Mouse (Mus musculus) liver, embryonic 11.5 days (tissue): ENCODE measurements around the gene Lyg1. TPM values are rescaled to one million over a fixed set of nuclear protein-coding genes. Genes with fewer than 3 reads are reported as not detected.

Experiments
- ATAC-seq: fragments of 200-750 bp; cut with Nextera tagmentation; replicated peaks from 2 replicates; pipeline ENCODE4 v1.8.0; 2017; ENCODE audit warnings: moderate number of reproducible peaks, mild to moderate bottlenecking, moderate TSS enrichment, moderate library complexity; ENCODE audit not compliant: low FRiP score
- DNase-seq: peaks from one replicate; pipeline ENCODE4 v3.0.0-alpha.2; 2017; ENCODE audit warnings: low spot score
- H3K27ac ChIP-seq: fragments of 300-500 bp; sonication (generic); 2 replicates; pipeline ENCODE4 v1.5.1; 2014; ENCODE audit warnings: mild to moderate bottlenecking, low read depth, low read length, control low read depth
- H3K27me3 ChIP-seq: fragments of 300-500 bp; sonication (generic); replicated peaks from 2 replicates; pipeline ENCODE4 v1.6.1; 2014; ENCODE audit warnings: low read length, mixed read lengths; ENCODE audit not compliant: control insufficient read depth, insufficient read depth
- H3K36me3 ChIP-seq: fragments of 300-500 bp; sonication (generic); 2 replicates; pipeline ENCODE4 v1.6.1; 2014; ENCODE audit warnings: mild to moderate bottlenecking, low read length, moderate library complexity, mixed read lengths; ENCODE audit not compliant: control insufficient read depth, insufficient read depth
- H3K4me1 ChIP-seq: fragments of 300-500 bp; sonication (generic); replicated peaks from 2 replicates; pipeline ENCODE4 v1.6.1; 2014; ENCODE audit warnings: low read length, mixed read lengths; ENCODE audit not compliant: control insufficient read depth, insufficient read depth
- H3K4me2 ChIP-seq: fragments of 300-500 bp; sonication (generic); 2 replicates; pipeline ENCODE4 v1.6.1; 2014; ENCODE audit warnings: mild to moderate bottlenecking, control low read depth, moderate library complexity
- H3K4me3 ChIP-seq: fragments of 300-500 bp; sonication (generic); 2 replicates; pipeline ENCODE4 v1.5.1; 2014; ENCODE audit warnings: low read depth, low read length, control low read depth
- H3K9ac ChIP-seq: fragments of 300-500 bp; sonication (generic); 2 replicates; pipeline ENCODE4 v1.6.1; 2014; ENCODE audit warnings: low read depth, low read length, control low read depth
- H3K9me3 ChIP-seq: fragments of 300-500 bp; sonication (generic); 2 replicates; pipeline ENCODE4 v1.6.1; 2016; ENCODE audit warnings: low read length, inconsistent platforms, mixed read lengths; ENCODE audit not compliant: control insufficient read depth
- WGBS: fragments of 180-500 bp; shearing (Covaris S2); extraction: QIAGEN DNeasy Blood & Tissue Kit; methylation state at CpG from one replicate; pipeline ENCODE4 v1.1.7; 2014; 5-methylcytosine and 5-hydroxymethylcytosine counted together
- polyA plus RNA-seq: library from polyadenylated mRNA; unstranded; fragments of >200 nt; fragmentation: Nextera tagmentation; extraction: Ambion mirVana; gene quantifications from 2 replicates; pipeline ENCODE4 v1.2.1, GENCODE M21; 2014

Gene Lyg1
- polyA plus RNA-seq, 1 experiment from 2014 or later, result not detected

DNA sequence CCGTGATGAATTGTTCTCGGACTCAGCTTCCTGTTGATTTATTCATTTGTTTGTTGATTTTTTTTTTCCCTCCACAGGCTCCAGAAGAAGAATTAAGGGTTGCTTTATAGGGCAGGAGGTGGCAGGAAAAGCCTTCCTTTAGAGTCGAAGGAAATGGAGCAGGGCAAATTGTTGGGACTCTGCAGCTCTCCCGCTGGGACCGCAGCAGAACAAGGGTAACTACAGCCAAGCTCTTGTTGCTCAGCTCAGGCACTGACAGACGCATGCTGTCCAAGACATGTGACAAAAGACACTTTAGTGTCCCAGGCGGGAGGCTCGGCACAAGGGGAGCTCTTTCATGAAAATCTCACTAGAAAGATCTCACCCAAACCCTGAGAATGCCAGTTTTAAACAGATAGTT is 35.0 kb downstream of the Lyg1 start:
- H3K27ac ChIP-seq, result no peak overlapping the region
- ATAC-seq, result no peak
- H3K36me3 ChIP-seq, result no peaks in the 10 kb centered on the region
- H3K9ac ChIP-seq, result no peak overlapping the region
- no peak overlapping the region for H3K4me3 ChIP-seq
- WGBS, result 69% methylated on average over 8 of the region's 8 CpGs
- no peak for DNase-seq
- no peaks in the 10 kb centered on the region for H3K9me3 ChIP-seq
- H3K4me1 ChIP-seq, result no peaks in the 10 kb centered on the region
- H3K27me3 ChIP-seq, result no peaks in the 10 kb centered on the region
- no peak overlapping the region for H3K4me2 ChIP-seq

DNA sequence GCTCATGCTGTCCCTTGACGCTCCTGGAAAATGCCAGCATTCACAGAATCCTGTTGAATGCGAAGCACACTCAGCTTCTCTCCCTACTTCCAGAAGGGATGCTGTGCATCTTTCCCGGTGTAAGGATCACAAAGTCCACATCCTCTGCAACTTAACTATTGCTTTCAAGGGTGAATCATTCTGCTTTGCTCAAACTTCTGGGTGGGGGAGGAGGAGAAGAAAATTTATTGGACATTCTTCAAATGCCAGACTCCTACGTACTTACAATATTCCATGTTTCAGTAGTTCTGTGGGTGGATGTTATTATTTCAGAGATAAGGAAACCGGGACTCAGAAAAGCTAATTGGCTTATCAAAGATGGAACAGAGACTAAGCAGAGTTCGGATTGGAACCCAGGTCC is 39.5 kb downstream of the Lyg1 start:
- Histone ChIP-seq H3K9me3 (no peaks in the 10 kb centered on the region), H3K27ac (no peak overlapping the region), H3K4me2 (no peak overlapping the region), H3K4me3 (no peak overlapping the region), H3K4me1 (no peaks in the 10 kb centered on the region), H3K27me3 (no peaks in the 10 kb centered on the region), H3K9ac (no peak overlapping the region), H3K36me3 (no peaks in the 10 kb centered on the region)
- DNase-seq, result no peak
- WGBS, result 58% methylated on average over 6 of the region's 6 CpGs
- ATAC-seq, result no peak

- H3K4me2 ChIP-seq, result no peak overlapping the region
- H3K9me3 ChIP-seq, result no peaks in the 10 kb centered on the region
- no peaks in the 10 kb centered on the region for H3K4me1 ChIP-seq
- ATAC-seq (no peak), DNase-seq (no peak)
- H3K27ac ChIP-seq, result no peak overlapping the region
- 56% methylated on average over 13 of the region's 13 CpGs for WGBS
- H3K4me3 ChIP-seq, result no peak overlapping the region
- no peaks in the 10 kb centered on the region for H3K36me3 ChIP-seq
- H3K27me3 ChIP-seq, result no peaks in the 10 kb centered on the region
- no peak overlapping the region for H3K9ac ChIP-seq
These were observed 39.9 kb downstream of the Lyg1 start for GRCm38 (mm10) chr1:37917666-37918065.

DNA sequence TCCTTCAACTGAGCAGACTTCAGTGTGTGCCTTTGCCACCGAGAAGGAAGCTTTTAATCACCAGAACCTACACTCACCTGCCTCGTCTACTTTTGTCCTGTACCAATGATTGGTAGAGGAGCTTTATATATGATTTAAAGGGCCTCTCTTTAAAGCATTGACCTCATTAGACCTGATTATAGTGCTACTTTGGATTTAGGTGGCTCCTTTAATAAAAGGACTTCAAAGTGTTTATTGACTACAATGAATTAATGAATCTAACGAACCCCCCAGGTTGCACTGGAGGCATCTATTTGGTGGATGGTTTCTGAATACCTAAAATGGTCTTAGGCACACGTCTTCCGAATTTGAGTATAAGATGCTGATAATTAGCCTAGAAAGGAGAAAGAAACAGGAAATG is 41.2 kb downstream of the Lyg1 start, which contains the start of gene Lyg2:
Gene Lyg2 (minus strand): TSS at position 101 of the 400 bp plus-strand sequence.
- Histone ChIP-seq H3K9me3 (no peaks in the 10 kb centered on the region), H3K9ac (no peak within 1 kb of the TSS), H3K27me3 (no peaks in the 10 kb centered on the region), H3K4me2 (no peak within 1 kb of the TSS), H3K27ac (no peak within 1 kb of the TSS), H3K36me3 (no peaks in the 10 kb centered on the region), H3K4me1 (no peaks in the 10 kb centered on the region), H3K4me3 (no peak within 1 kb of the TSS)
- ATAC-seq (no peak), DNase-seq (no peak)
- 68% methylated on average over 5 of the region's 5 CpGs for WGBS

- no peak for DNase-seq
- 76% methylated on average over 2 of the region's 2 CpGs for WGBS
- Histone ChIP-seq H3K27ac (no peak overlapping the region), H3K9me3 (no peaks in the 10 kb centered on the region), H3K27me3 (no peaks in the 10 kb centered on the region; the same call in 1 of the 2 replicates), H3K4me1 (no peaks in the 10 kb centered on the region), H3K9ac (no peak overlapping the region), H3K4me2 (no peak overlapping the region), H3K36me3 (no peaks in the 10 kb centered on the region), H3K4me3 (no peak overlapping the region)
- no peak for ATAC-seq
These were observed 44.8 kb downstream of the Lyg1 start for GRCm38 (mm10) chr1:37912751-37913150.

- H3K36me3 ChIP-seq, result peaks cover 11% of the 10 kb centered on the region
- ATAC-seq, result no peak
- H3K27ac ChIP-seq, result no peak overlapping the region
- DNase-seq, result no peak
- no peak overlapping the region for H3K4me3 ChIP-seq
- WGBS, result 34% methylated on average over 6 of the region's 6 CpGs
- H3K4me1 ChIP-seq, result no peaks in the 10 kb centered on the region
- no peaks in the 10 kb centered on the region for H3K9me3 ChIP-seq
- no peak overlapping the region for H3K9ac ChIP-seq
- H3K4me2 ChIP-seq, result no peak overlapping the region
- no peaks in the 10 kb centered on the region for H3K27me3 ChIP-seq
These were observed 54.4 kb downstream of the Lyg1 start for GRCm38 (mm10) chr1:37903178-37903577.

DNA sequence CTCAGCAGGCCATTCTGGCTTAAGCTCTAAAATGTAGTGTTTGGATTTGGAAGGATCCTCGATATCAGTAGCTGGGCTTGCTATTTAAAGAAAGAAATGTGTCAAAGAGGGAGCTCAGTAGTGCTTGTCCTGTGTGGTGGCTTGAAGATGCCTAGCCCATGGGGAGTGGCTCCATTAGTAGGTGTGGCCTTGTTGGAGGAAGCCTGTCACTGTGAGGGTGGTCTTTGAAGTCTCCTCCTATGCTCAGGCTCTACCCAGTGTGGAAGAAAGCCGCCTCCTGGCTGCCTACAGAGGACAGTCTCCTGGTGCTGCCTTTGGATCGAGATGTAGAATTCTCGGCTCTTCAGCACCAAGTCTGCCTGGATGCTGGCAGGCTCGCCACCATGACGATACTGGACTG is 57.3 kb downstream of the Lyg1 start:
- ATAC-seq (0 out of 2 replicates have a peak, but pooled peaks have one; percentile 41), DNase-seq (no peak)
- WGBS, result 58% methylated on average over 6 of the region's 6 CpGs
- Histone ChIP-seq H3K4me1 (no peaks in the 10 kb centered on the region), H3K4me2 (no peak overlapping the region), H3K9ac (no peak overlapping the region), H3K27ac (no peak overlapping the region), H3K4me3 (no peak overlapping the region), H3K27me3 (no peaks in the 10 kb centered on the region), H3K9me3 (no peaks in the 10 kb centered on the region), H3K36me3 (peaks cover 25% of the 10 kb centered on the region)

DNA sequence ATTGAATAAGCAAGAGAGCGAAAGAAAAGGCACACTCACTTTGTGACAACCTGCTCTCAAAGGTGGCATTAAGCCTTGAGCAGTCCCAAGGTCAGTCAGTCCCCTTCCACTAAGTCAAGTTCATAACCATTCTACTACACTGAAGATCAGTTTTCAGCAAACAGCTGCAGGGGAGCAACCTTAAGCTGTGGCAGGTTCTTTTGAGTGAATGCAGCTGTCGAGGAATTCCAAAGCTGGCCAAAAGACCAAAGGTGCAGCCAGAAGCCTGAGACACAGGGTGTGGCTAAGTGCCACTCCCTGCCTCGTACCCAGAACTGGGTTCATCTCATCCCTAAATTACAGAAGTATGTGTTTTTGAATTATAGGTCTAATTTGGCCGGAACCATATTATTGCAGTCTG is 57.7 kb downstream of the Lyg1 start:
- peaks cover 27% of the 10 kb centered on the region for H3K36me3 ChIP-seq
- H3K9me3 ChIP-seq, result no peaks in the 10 kb centered on the region
- no peaks in the 10 kb centered on the region for H3K4me1 ChIP-seq
- no peak overlapping the region for H3K27ac ChIP-seq
- DNase-seq, result no peak
- no peaks in the 10 kb centered on the region for H3K27me3 ChIP-seq
- no peak for ATAC-seq
- H3K9ac ChIP-seq, result no peak overlapping the region
- no peak overlapping the region for H3K4me3 ChIP-seq
- H3K4me2 ChIP-seq, result no peak overlapping the region
- 83% methylated on average over 4 of the region's 4 CpGs for WGBS
